Mouse (Mus musculus) left cerebral cortex, adult 11 months (tissue): ENCODE measurements around the gene Dhps.

ENCODE experiments used
- DNase-seq: peaks from one replicate; pipeline ENCODE4 v3.0.0; 2022; ENCODE audit warnings: low spot score

The Dhps gene

DNA sequence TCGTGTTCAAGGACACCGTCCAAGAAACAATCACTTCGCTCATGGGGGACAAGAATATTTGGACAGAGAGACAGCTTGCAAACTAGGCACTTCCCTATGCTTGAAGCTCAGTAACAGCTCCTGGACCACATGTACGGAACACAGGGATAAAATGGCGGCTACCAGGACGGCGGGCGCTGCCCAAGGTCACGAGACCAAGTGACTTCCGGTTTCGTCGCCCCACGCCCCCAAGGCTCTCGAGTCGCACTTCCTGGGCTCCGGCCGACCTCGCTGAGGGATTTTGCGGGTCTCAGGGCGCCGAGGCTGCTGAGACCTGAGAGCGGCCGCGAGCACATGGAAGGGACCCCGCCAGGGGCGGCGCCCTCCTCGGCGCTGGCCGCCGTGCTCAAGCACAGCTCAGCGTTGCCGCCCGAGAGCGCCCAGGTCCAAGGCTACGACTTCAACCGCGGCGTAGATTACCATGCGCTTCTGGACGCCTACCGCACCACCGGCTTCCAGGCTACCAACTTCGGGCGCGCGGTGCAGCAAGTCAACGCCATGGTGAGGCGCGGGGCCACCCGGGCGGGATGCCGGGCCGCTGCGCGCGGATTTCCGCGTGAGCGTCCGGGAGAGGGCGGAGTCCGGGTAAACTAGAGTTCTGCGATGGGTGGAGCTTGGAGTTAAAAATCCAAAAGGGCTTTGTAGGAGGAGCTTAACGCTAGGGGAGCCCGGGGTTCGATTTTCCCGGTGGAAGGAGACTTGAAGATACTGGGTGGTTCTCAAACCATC is at the start of gene Dhps:
Gene Dhps (plus strand): TSS at position 244 of the 768 bp plus-strand sequence.
- DNase-seq, result peak; percentile 90

DNA sequence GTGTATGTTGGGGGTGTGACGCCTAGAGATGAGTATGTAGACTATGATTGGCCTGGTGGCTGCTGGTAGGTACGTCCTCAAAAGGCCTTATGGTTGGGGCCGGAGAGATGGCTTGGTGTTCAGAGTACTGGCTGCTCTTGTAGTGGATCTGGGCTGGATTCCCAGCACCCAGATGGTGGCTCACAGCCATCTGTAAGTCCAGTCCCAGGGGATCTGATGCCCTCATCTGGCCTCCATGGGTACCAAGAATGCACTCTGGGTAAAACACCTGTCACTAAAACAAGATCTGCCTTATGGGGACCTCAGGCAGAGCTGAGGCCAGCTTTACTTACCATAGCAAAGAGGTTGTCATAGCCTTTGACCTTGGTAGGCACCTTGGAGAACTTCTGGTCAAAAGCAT is 47.7 kb upstream of the Dhps start:
- DNase-seq, result no peak

GRCm38 (mm10) chr8:85025098-85025932 is 46.2 kb upstream of the Dhps start, which contains the start of gene Asna1:
TSS of gene Asna1 (minus strand) at chr8:85025281.
- peak; percentile 89 for DNase-seq

DNA sequence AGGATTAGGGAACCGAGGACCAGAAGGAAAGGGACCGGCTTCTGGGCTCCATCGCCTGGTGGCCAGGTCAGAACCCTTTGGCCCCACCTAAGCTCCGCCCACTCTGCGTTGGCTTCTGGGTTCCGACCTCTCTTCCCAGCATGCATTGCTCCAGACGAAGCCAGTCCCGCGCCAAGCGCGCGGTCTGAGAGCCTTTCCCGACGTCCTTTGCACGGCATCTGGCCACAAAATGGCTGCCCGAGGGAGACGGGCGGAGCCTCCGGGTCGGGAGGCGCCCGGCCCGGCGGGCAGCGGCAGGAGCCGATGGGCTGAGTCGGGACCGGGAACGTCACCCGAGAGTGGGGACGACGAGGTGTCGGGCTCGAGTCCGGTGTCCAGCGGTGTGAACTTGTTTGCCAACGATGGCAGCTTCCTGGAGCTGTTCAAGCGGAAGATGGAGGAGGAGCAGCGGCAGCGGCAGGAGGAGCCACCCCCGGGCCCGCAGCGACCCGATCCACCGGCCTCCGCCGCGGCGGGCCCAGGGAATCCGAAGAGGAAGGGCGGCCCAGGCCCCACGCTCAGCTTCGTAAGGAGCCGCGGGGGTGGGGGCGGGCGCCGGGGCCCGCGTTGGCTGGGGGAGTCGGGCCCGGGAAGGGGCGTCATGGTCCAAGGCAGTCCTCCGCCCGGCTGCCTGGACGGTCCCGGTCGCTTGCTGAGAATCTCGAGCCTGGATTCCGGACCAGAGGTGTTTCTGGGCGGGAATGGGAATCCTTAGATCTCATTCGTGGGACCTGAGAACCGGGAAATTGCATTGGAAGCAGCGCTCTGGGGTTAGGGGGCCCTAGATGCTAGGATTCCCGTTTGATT is 44.7 kb upstream of the Dhps start, which contains the start of gene Trir:
Gene Trir (plus strand): TSS at position 154 of the 846 bp plus-strand sequence.
- peak; percentile 92 for DNase-seq

DNA sequence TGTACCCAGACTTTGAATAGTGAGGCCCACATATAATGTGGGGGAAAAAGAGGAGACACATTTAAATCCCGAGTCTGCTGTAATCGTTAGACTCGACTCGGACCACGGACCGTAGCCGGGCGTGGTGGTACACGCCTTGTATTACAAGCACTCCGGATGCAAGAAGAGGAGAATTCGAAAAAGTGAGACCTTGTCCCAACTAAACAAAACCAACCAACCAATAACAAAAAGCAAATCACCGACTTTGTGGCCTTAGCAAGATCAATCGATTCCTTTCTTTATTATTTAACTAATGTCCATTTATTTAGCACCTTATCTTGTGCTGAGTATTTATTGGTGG is 44.1 kb upstream of the Dhps start:
- DNase-seq, result no peak

- no peak for DNase-seq
Measured at GRCm38 (mm10) chr8:85027922-85028321, 43.6 kb upstream of the Dhps start.

GRCm38 (mm10) chr8:85029271-85029670 is 42.3 kb upstream of the Dhps start:
- no peak for DNase-seq

GRCm38 (mm10) chr8:85032622-85033311 is 38.8 kb upstream of the Dhps start:
- no peak for DNase-seq

DNA sequence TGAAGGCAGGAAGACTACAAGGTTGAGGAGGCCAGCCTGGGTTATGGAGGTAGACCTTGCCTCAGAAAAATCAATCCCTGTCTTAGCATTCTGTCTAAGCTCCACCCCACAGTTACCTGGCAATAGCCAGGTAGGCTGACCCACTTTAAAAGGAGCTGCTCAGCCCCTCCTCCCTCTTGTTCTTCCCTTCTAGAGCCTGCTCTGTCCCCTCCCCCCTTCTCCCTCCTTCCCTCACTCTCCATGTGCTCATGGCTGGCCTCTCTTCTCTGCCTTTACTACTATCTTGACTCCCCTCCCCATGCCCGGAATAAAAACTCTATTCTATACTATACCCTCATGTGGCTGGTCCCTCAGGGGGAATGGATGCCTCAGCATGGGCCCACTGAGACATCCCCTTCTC is 37.7 kb upstream of the Dhps start:
- DNase-seq, result no peak

DNA sequence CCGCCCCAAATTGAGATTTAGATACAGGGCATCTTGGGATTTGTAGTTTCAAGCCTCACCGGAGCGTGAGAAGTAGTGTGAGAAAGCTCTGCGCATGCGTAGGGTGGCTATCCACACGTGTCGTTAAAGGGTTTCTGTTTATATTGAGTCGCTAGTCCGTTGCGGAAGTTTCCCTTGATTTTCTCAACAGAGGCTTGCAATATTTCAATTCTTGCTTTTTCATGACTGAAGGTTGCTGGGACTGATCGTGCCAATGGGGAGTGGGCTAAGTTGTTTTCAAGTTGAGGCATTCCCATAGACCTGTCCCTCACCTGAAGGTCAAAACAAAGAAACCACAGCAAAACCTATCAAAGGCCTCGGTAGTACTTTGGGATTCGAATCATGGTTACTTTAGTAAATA is 36.8 kb upstream of the Dhps start:
- no peak for DNase-seq

GRCm38 (mm10) chr8:85035165-85035727 is 36.3 kb upstream of the Dhps start:
- DNase-seq, result no peak

- no peak for DNase-seq
Measured at GRCm38 (mm10) chr8:85035728-85036310, 35.7 kb upstream of the Dhps start.

DNA sequence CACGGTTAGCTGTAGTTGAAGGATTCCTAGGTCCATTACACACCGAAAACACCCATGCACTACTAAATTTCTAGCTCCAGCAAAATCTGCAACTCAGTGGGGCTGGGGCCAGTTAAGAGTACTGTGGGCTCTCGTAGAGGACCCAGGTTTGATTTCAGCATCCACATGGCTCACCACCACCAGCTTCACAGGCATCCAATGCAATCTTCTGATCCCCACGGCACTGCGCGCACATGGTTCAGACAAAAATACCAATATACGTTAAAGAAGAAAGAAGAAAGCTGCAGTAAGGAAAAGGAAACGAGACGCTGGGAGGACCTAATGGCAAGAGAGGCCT is 35.2 kb upstream of the Dhps start:
- DNase-seq, result no peak

GRCm38 (mm10) chr8:85036718-85037365 is 34.7 kb upstream of the Dhps start, which contains the start of gene Tnpo2:
TSS of gene Tnpo2 (plus strand) at chr8:85036915.
- peak; percentile 93 for DNase-seq

GRCm38 (mm10) chr8:85037366-85037680 is 34.2 kb upstream of the Dhps start:
- no peak for DNase-seq

DNA sequence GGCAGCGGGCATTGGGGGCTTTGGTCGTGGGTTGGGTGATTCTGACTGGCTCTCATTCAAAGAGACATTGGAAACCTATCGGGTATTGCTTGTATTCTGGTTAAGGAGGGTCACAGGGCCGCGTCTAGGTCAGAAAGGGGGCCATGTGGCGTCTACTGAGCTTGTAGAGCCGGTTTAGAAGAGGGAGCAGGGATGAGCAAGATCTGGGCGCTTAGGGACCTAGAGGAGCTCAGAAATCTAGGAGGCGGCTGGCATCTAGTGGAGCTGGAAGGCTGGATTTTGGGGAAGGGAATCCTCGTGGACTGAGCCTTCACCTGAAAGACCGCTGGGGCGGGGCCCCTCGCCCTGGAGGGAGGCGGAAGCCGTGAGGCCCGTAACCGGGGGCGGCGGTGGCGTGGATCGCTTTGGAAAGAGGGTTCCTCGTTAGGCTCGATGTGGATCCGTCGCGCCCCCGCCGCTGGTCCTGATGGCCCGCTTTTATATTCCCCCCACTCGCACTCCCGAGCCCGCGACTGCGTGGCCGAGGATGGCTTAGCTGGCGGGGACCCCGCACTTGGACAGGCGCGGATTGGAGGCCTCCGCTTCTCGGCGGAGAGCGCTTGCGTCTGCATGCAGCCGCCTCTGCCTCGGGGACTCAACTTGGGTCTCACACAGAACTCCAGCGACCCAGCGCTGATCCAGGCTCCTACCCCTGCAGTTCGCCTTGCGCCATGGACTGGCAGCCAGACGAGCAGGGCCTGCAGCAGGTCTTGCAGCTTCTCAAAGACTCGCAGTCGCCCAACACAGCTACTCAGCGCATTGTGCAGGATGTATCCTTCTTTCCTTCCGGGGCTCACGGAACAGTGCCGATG is 33.7 kb upstream of the Dhps start:
- no peak for DNase-seq

GRCm38 (mm10) chr8:85043619-85044018 is 27.9 kb upstream of the Dhps start:
- DNase-seq, result no peak

DNA sequence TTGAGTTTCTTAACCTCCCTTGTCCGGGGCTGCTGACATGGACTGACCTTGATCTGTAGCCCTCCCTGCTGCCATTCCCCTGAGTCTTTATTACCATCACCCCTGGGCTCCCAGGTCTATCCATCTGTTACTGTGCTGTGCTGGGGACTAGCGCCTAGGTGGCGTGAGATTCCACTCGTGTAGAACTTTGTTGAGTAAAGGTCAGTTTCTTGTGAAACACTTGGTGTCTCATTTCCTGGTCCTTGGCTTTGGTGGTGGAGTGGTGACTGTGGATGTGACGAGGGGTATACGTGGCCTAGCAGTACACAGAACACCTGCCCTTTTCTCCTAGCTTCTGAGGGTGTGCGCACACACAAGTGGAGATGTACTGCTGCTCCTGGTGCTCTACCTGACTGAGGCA is 14.2 kb upstream of the Dhps start:
- no peak for DNase-seq

DNA sequence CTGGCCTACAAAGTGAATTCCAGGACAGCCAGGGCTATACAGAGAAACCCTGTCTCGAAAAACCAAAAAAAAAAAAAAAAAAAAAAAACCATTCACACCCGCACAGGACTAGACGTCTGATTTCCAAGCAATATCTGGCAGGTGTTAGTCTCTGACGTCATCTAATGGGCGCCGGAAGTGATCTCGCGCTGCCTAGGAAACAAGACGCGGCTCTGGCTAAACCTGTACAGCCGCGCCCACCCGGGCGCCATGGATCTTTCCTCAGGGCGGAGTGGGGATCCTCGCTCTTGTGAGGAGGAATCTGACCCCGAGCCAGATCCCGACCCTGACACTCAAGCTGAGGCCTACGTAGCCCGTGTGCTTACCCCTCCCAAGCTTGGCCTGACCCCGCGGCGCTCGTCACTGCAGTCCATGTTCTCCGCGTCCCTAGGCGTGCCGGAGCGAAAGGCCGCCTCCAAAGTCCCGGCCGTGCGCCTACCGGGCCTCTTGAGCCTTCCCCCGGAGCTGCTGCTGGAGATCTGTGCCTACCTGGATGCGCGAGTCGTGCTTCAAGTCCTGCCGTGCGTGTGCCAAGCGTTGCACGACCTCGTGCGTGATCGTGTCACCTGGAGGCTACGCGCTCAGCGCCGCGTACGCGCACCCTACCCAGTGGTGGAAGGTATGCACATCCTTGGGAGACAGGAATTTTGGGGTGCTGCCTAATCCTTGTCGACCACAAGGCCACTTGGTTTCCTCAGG is 11.5 kb upstream of the Dhps start, which contains the start of gene Fbxw9:
Gene Fbxw9 (plus strand): TSS at position 177 of the 738 bp plus-strand sequence.
- peak; percentile 87 for DNase-seq
